ENCODE assay signal across 16 mouse cellular contexts in the genomic region with DNA sequence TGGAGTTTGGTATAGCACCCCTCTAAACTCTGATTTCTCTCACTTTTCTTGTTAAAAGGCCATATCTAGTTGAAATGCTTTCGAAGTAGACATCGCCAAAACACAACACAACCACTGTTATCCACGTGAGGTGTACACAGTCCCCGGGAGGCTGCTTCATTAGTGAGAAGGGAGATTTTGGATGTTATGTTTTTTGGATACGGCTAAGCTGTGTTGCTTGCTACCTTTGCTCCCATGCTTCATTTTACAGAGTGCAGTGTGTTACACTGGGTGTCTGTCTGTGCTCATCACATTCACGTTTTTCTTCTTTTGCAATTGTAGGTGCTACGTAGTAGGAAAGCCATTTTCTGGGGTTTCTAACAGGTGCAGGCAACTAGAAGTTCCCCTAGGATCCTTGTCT.
DNase-seq lines count a peak whose midpoint lies in the region; ATAC-seq lines count a peak whose summit lies in the region.
"Had no signal": no experiment of that assay in that cellular context is flagged by ENCODE, and none has a peak within 500 bp of the region (broad histone marks: within the 10 kb centered on the region; RNA-seq: fewer than 3 reads in every experiment).

No protein-coding gene starts in this region.

- no peak for DNase-seq in hindbrain, embryonic 10.5 days (ENCODE audit: low spot score)
- DNase-seq in right cerebral cortex, adult 2 months (ENCODE audit: low spot score in 2 of 2), result peak; percentile 6 to 29
- no peak for DNase-seq in right cerebral cortex, postnatal 4 days
- no peak for DNase-seq in T-cell, adult 2 months (ENCODE audit: low spot score)
- no peak for DNase-seq in heart, adult 9 months (ENCODE audit: low spot score in 2 of 2)
- DNase-seq in spleen, postnatal 14 days (ENCODE audit: low spot score in 2 of 2), result no peak
- DNase-seq: cerebellum, adult 9-11 months; gastrocnemius, postnatal 25 days; heart, postnatal 10 days; lung, postnatal 10 days; right cerebral cortex, adult 18-20 months; thymus, postnatal 14 days had no signal

- no peak overlapping the region for H3K4me2 ChIP-seq in hindbrain, embryonic 12.5 days (replicated peaks)
- H3K4me2 ChIP-seq in hindbrain, embryonic 15.5 days, result 0 out of 2 replicates have a peak overlapping the region, but pooled peaks have one; percentile 7
- H3K4me2 ChIP-seq: limb, embryonic 15.5 days had no signal

- H3K9me3 ChIP-seq in hindbrain, embryonic 10.5 days, result no peaks in the 10 kb centered on the region
- H3K9me3 ChIP-seq in hindbrain, embryonic 12.5 days (replicated peaks), result no peaks in the 10 kb centered on the region
- H3K9me3 ChIP-seq in hindbrain, embryonic 15.5 days, result no peaks in the 10 kb centered on the region
- H3K9me3 ChIP-seq: heart, embryonic 10.5 days; limb, embryonic 15.5 days had no signal

- 0 out of 2 replicates have a peak overlapping the region, but pooled peaks have one; percentile 12 for H3K27ac ChIP-seq in hindbrain, embryonic 10.5 days
- no peak overlapping the region for H3K27ac ChIP-seq in hindbrain, embryonic 12.5 days
- peak overlapping the region; percentile 23 for H3K27ac ChIP-seq in hindbrain, embryonic 15.5 days (replicated peaks)
- H3K27ac ChIP-seq: heart, embryonic 10.5 days; limb, embryonic 15.5 days had no signal

- H3K27me3 ChIP-seq in hindbrain, embryonic 10.5 days (ENCODE audit: insufficient read depth, poor library complexity, severe bottlenecking), result no peaks in the 10 kb centered on the region
- no peaks in the 10 kb centered on the region for H3K27me3 ChIP-seq in hindbrain, embryonic 12.5 days
- no peaks in the 10 kb centered on the region for H3K27me3 ChIP-seq in hindbrain, embryonic 15.5 days
- H3K27me3 ChIP-seq: limb, embryonic 15.5 days had no signal

- WGBS in hindbrain, embryonic 10.5 days, result 87% methylated on average over 7 of the region's 7 CpGs
- WGBS in hindbrain, embryonic 12.5 days, result 80% methylated on average over 7 of the region's 7 CpGs
- 69% methylated on average over 7 of the region's 7 CpGs for WGBS in hindbrain, embryonic 15.5 days

- ATAC-seq in hindbrain, embryonic 12.5 days (ENCODE audit: low FRiP score), result no peak
- ATAC-seq in hindbrain, embryonic 15.5 days (ENCODE audit: low FRiP score, low read depth), result no peak

- no peaks in the 10 kb centered on the region for H3K36me3 ChIP-seq in hindbrain, embryonic 10.5 days
- no peaks in the 10 kb centered on the region for H3K36me3 ChIP-seq in hindbrain, embryonic 12.5 days
- H3K36me3 ChIP-seq in hindbrain, embryonic 15.5 days, result no peaks in the 10 kb centered on the region
- H3K36me3 ChIP-seq: heart, embryonic 10.5 days; limb, embryonic 15.5 days had no signal

- H3K9ac ChIP-seq in hindbrain, embryonic 12.5 days, result no peak overlapping the region
- no peak overlapping the region for H3K9ac ChIP-seq in hindbrain, embryonic 15.5 days
- H3K9ac ChIP-seq: limb, embryonic 15.5 days had no signal

- H3K4me1 ChIP-seq in hindbrain, embryonic 10.5 days (replicated peaks), result peaks cover 18% of the 10 kb centered on the region
- H3K4me1 ChIP-seq in hindbrain, embryonic 12.5 days, result 0 out of 2 replicates have a peak, but pooled peaks cover 6% of the 10 kb centered on the region
- peaks cover 14% of the 10 kb centered on the region for H3K4me1 ChIP-seq in hindbrain, embryonic 15.5 days (replicated peaks)
- H3K4me1 ChIP-seq: heart, embryonic 10.5 days; limb, embryonic 15.5 days had no signal

- H3K4me3 ChIP-seq in hindbrain, embryonic 10.5 days, result no peak overlapping the region
- no peak overlapping the region for H3K4me3 ChIP-seq in hindbrain, embryonic 12.5 days
- no peak overlapping the region for H3K4me3 ChIP-seq in hindbrain, embryonic 15.5 days
- H3K4me3 ChIP-seq: heart, embryonic 10.5 days; limb, embryonic 15.5 days had no signal

Comparison
In these comparisons a context has a peak if more than half of its experiments do, and no peak if none do; other contexts are left out.
1. DNase-seq: peak in right cerebral cortex, adult 2 months (2 of 2); none in hindbrain, embryonic 10.5 days (single experiment), right cerebral cortex, postnatal 4 days (single experiment), T-cell, adult 2 months (single experiment), heart, adult 9 months (0 of 2) and spleen, postnatal 14 days (0 of 2).